Mouse (Mus musculus) splenic B cell, adult 2 months (primary cell): ENCODE measurements around the gene Mgl2.
"Not testable (repeated sequence)": the region's sequence is repeated elsewhere in the genome, so short reads cannot be mapped to it uniquely, and the experiment has no call there.

Source experiments
- DNase-seq: peaks from one replicate; pipeline ENCODE4 v3.0.0-alpha.2; 2011; ENCODE audit warnings: low read depth, low spot score
- H3K27me3 ChIP-seq: 2 replicates; pipeline ENCODE4 v1.6.1; 2012; ENCODE audit warnings: mild to moderate bottlenecking, low read length, moderate library complexity, mixed read lengths; ENCODE audit not compliant: control insufficient read depth, poor library complexity, insufficient read depth, severe bottlenecking
- H3K36me3 ChIP-seq: 2 replicates; pipeline ENCODE4 v1.6.1; 2012; ENCODE audit warnings: mild to moderate bottlenecking, low read length, moderate library complexity, mixed read lengths; ENCODE audit not compliant: control insufficient read depth, poor library complexity, insufficient read depth, severe bottlenecking

Gene Mgl2

GRCm38 (mm10) chr11:70129926-70130379 is at the start of gene Mgl2:
Gene Mgl2, plus strand, starts transcription at chr11:70130329.
- H3K27me3 ChIP-seq: no peaks in the 10 kb centered on the region
- no peaks in the 10 kb centered on the region for H3K36me3 ChIP-seq
- DNase-seq: no peak

- Histone ChIP-seq H3K36me3 (no peaks in the 10 kb centered on the region), H3K27me3 (no peaks in the 10 kb centered on the region)
- DNase-seq: peak; percentile 34
These were observed 49.1 kb upstream of the Mgl2 start for GRCm38 (mm10) chr11:70080803-70081590.

GRCm38 (mm10) chr11:70084563-70084962 is 45.6 kb upstream of the Mgl2 start:
- peak; percentile 12 for DNase-seq
- no peaks in the 10 kb centered on the region for H3K27me3 ChIP-seq
- H3K36me3 ChIP-seq: no peaks in the 10 kb centered on the region

- DNase-seq: no peak
- no peaks in the 10 kb centered on the region for H3K27me3 ChIP-seq
- no peaks in the 10 kb centered on the region for H3K36me3 ChIP-seq
These were observed 37.9 kb upstream of the Mgl2 start, which contains the start of gene Asgr2 for GRCm38 (mm10) chr11:70091986-70092783. Gene Asgr2, plus strand, starts transcription at chr11:70092644.

- Histone ChIP-seq H3K27me3 (no peaks in the 10 kb centered on the region), H3K36me3 (no peaks in the 10 kb centered on the region)
- DNase-seq: no peak
These were observed 32.7 kb upstream of the Mgl2 start for GRCm38 (mm10) chr11:70097396-70097795.

GRCm38 (mm10) chr11:70099102-70099501 is 31.0 kb upstream of the Mgl2 start:
- DNase-seq: no peak
- Histone ChIP-seq H3K36me3 (no peaks in the 10 kb centered on the region), H3K27me3 (no peaks in the 10 kb centered on the region)

- DNase-seq: no peak
These were observed 30.3 kb upstream of the Mgl2 start for GRCm38 (mm10) chr11:70099809-70100208.

GRCm38 (mm10) chr11:70103701-70104315 is 26.3 kb upstream of the Mgl2 start:
- DNase-seq: no peak
- Histone ChIP-seq H3K27me3 (no peaks in the 10 kb centered on the region), H3K36me3 (no peaks in the 10 kb centered on the region)

More at GRCm38 (mm10) chr11:70099809-70100208, 30.3 kb upstream of the Mgl2 start:
- Histone ChIP-seq H3K36me3 (no peaks in the 10 kb centered on the region), H3K27me3 (no peaks in the 10 kb centered on the region)

GRCm38 (mm10) chr11:70107085-70107484 is 23.0 kb upstream of the Mgl2 start:
- H3K36me3 ChIP-seq: no peaks in the 10 kb centered on the region
- no peaks in the 10 kb centered on the region for H3K27me3 ChIP-seq
- no peak for DNase-seq

- Histone ChIP-seq H3K27me3 (no peaks in the 10 kb centered on the region), H3K36me3 (no peaks in the 10 kb centered on the region)
- DNase-seq: peak; percentile 60
These were observed 20.0 kb upstream of the Mgl2 start for GRCm38 (mm10) chr11:70110146-70110545.

GRCm38 (mm10) chr11:70114562-70114961 is 15.6 kb upstream of the Mgl2 start:
- DNase-seq: no peak
- H3K36me3 ChIP-seq: no peaks in the 10 kb centered on the region
- no peaks in the 10 kb centered on the region for H3K27me3 ChIP-seq

- Histone ChIP-seq H3K36me3 (no peaks in the 10 kb centered on the region), H3K27me3 (no peaks in the 10 kb centered on the region)
- DNase-seq: no peak
These were observed 14.2 kb upstream of the Mgl2 start for GRCm38 (mm10) chr11:70115901-70116300.

- not testable (repeated sequence) for H3K36me3 ChIP-seq, DNase-seq, H3K27me3 ChIP-seq
These were observed 4.9 kb downstream of the Mgl2 start for GRCm38 (mm10) chr11:70135001-70135400.

GRCm38 (mm10) chr11:70135925-70136324 is 5.8 kb downstream of the Mgl2 start:
- DNase-seq, H3K36me3 ChIP-seq, H3K27me3 ChIP-seq: not testable (repeated sequence)

GRCm38 (mm10) chr11:70139171-70139570 is 9.0 kb downstream of the Mgl2 start:
- DNase-seq: no peak
- Histone ChIP-seq H3K27me3 (no peaks in the 10 kb centered on the region), H3K36me3 (no peaks in the 10 kb centered on the region)
